Mouse (Mus musculus) CH12.LX (cell line): ENCODE measurements around the gene Camta1. TPM values are rescaled to one million over a fixed set of nuclear protein-coding genes. Genes with fewer than 3 reads are reported as not detected.
A peak's percentile ranks its signal among the peaks of the same experiment; 100 is the strongest.

Experiments used
- DNase-seq: peaks from one replicate; pipeline ENCODE4 v3.0.0-alpha.2; 2013; ENCODE audit errors: extremely low read depth
- H3K27ac ChIP-seq: 2 replicates; pipeline ENCODE4 v1.5.1; 2012; ENCODE audit warnings: low read depth, mild to moderate bottlenecking, control low read depth, moderate library complexity; ENCODE audit not compliant: insufficient read depth
- H3K27me3 ChIP-seq: replicated peaks from 2 replicates; pipeline ENCODE3; 2012; ENCODE audit warnings: inconsistent platforms
- H3K36me3 ChIP-seq, 2 experiments: replicated peaks in 1 of 2; 2 replicates each; pipeline versions ENCODE3 to v1.6.1; 2012; ENCODE audit warnings: inconsistent platforms in 1 of 2, low read length in 1 of 2, mild to moderate bottlenecking in 1 of 2, mixed read lengths in 1 of 2, moderate library complexity in 1 of 2; ENCODE audit not compliant: control insufficient read depth in 1 of 2, insufficient read depth in 1 of 2
- H3K4me1 ChIP-seq, 2 experiments: 2 replicates each; pipeline ENCODE4 v1.6.1; 2012; ENCODE audit warnings: inconsistent platforms in 1 of 2, moderate library complexity in 1 of 2; ENCODE audit not compliant: insufficient read depth in 2 of 2, control insufficient read depth in 1 of 2
- H3K4me2 ChIP-seq: 2 replicates; pipeline ENCODE4 v1.6.1; 2012; ENCODE audit warnings: low read depth, mild to moderate bottlenecking, control low read depth; ENCODE audit not compliant: poor library complexity, insufficient read depth, severe bottlenecking
- H3K4me3 ChIP-seq, 3 experiments: fragments of 150-350 bp in 1 of 3; sonication (generic) in 1 of 3; replicated peaks in 1 of 3; 2 replicates each; pipeline versions ENCODE3 to v1.5.1; 2011 to 2012; ENCODE audit warnings: low read depth in 2 of 3, low read length in 2 of 3, mild to moderate bottlenecking in 2 of 3, moderate library complexity in 2 of 3, control low read depth in 1 of 3, improper control_type of control experiment in 1 of 3, inconsistent platforms in 1 of 3, mixed read lengths in 1 of 3; ENCODE audit not compliant: poor library complexity in 1 of 3
- H3K79me2 ChIP-seq: replicated peaks from 2 replicates; pipeline ENCODE4 v1.6.1; 2012; ENCODE audit warnings: mild to moderate bottlenecking, moderate library complexity; ENCODE audit not compliant: control insufficient read depth, poor library complexity, insufficient read depth, severe bottlenecking; ENCODE audit errors: extremely low read depth
- H3K9ac ChIP-seq: 2 replicates; pipeline ENCODE4 v1.6.1; 2012; ENCODE audit warnings: low read depth, mild to moderate bottlenecking, control low read depth, moderate library complexity; ENCODE audit not compliant: insufficient read depth
- H3K9me3 ChIP-seq: replicated peaks from 2 replicates; pipeline ENCODE3; 2012; ENCODE audit warnings: low read length, inconsistent platforms, mixed read lengths
- CHD1 ChIP-seq: IDR thresholded peaks from 2 replicates; pipeline ENCODE4 v1.6.1; 2012; ENCODE audit warnings: low read depth, low read length, improper control_type of control experiment, inconsistent platforms
- CTCF ChIP-seq, 2 experiments: IDR thresholded peaks in 1 of 2; conservative IDR thresholded peaks in 1 of 2; 2 replicates each; pipeline ENCODE4 v1.5.1; 2011 to 2012; ENCODE audit warnings: low read depth in 2 of 2, low read length in 2 of 2, improper control_type of control experiment in 1 of 2, inconsistent platforms in 1 of 2, mild to moderate bottlenecking in 1 of 2, moderate library complexity in 1 of 2
- E2F4 ChIP-seq: IDR thresholded peaks from 2 replicates; pipeline ENCODE4 v1.6.1; 2011; ENCODE audit warnings: low read depth, low read length, improper control_type of control experiment; ENCODE audit not compliant: insufficient replicate concordance
- ELF1 ChIP-seq: IDR thresholded peaks from 2 replicates; pipeline ENCODE4 v1.6.1; 2014; ENCODE audit warnings: low read depth, mild to moderate bottlenecking, inconsistent platforms, low read length, improper control_type of control experiment
- EP300 ChIP-seq: IDR thresholded peaks from 2 replicates; pipeline ENCODE4 v1.6.1; 2011; ENCODE audit warnings: low read length, improper control_type of control experiment
- ETS1 ChIP-seq: conservative IDR thresholded peaks from 2 replicates; pipeline ENCODE4 v1.6.1; 2012; ENCODE audit warnings: low read depth, mild to moderate bottlenecking, inconsistent platforms, low read length, improper control_type of control experiment, moderate library complexity
- HCFC1 ChIP-seq: IDR thresholded peaks from 2 replicates; pipeline ENCODE4 v1.6.1; 2012; ENCODE audit warnings: low read depth, mild to moderate bottlenecking, inconsistent platforms, low read length, improper control_type of control experiment
- JUN ChIP-seq: IDR thresholded peaks from 2 replicates; pipeline ENCODE4 v1.6.1; 2011; ENCODE audit warnings: low read depth, mild to moderate bottlenecking, low read length, improper control_type of control experiment, moderate library complexity; ENCODE audit not compliant: insufficient read depth
- JUND ChIP-seq: conservative IDR thresholded peaks from 2 replicates; pipeline ENCODE4 v1.6.1; 2011; ENCODE audit warnings: low read depth, low read length, improper control_type of control experiment
- KAT2A ChIP-seq: IDR thresholded peaks from 2 replicates; pipeline ENCODE4 v1.6.1; 2012; ENCODE audit warnings: low read length, improper control_type of control experiment, inconsistent platforms; ENCODE audit not compliant: insufficient replicate concordance
- MAFK ChIP-seq: IDR thresholded peaks from 2 replicates; pipeline ENCODE4 v1.6.1; 2011; ENCODE audit warnings: low read length, improper control_type of control experiment; ENCODE audit not compliant: insufficient replicate concordance
- MAX ChIP-seq: IDR thresholded peaks from 2 replicates; pipeline ENCODE4 v1.6.1; 2011; ENCODE audit warnings: low read length, improper control_type of control experiment
- MYC ChIP-seq: IDR thresholded peaks from 2 replicates; pipeline ENCODE4 v1.6.1; 2011; ENCODE audit warnings: low read depth, mild to moderate bottlenecking, improper control_type of control experiment, low read length
- NELFE ChIP-seq: IDR thresholded peaks from 2 replicates; pipeline ENCODE4 v1.6.1; 2011; ENCODE audit warnings: low read depth, low read length, improper control_type of control experiment
- POLR2A ChIP-seq: IDR thresholded peaks from 2 replicates; pipeline ENCODE4 v1.6.1; 2011; ENCODE audit warnings: low read depth, mild to moderate bottlenecking, improper control_type of control experiment, low read length
- POLR2AphosphoS2 ChIP-seq: IDR thresholded peaks from 2 replicates; pipeline ENCODE4 v1.6.1; 2011; ENCODE audit warnings: low read depth, low read length, improper control_type of control experiment
- RAD21 ChIP-seq: IDR thresholded peaks from 2 replicates; pipeline ENCODE4 v1.6.1; 2011; ENCODE audit warnings: low read depth, mild to moderate bottlenecking, low read length, improper control_type of control experiment, moderate library complexity
- SMC3 ChIP-seq: IDR thresholded peaks from 2 replicates; pipeline ENCODE4 v1.6.1; 2011; ENCODE audit warnings: low read depth, low read length, improper control_type of control experiment
- UBTF ChIP-seq: IDR thresholded peaks from 2 replicates; pipeline ENCODE4 v1.6.1; 2012; ENCODE audit warnings: low read depth, mild to moderate bottlenecking, inconsistent platforms, low read length, improper control_type of control experiment, moderate library complexity
- USF1 ChIP-seq: IDR thresholded peaks from 2 replicates; pipeline ENCODE4 v1.6.1; 2014; ENCODE audit warnings: low read depth, mild to moderate bottlenecking, inconsistent platforms, low read length, improper control_type of control experiment
- ZMIZ1 ChIP-seq: IDR thresholded peaks from 2 replicates; pipeline ENCODE4 v1.6.1; 2012; ENCODE audit warnings: low read depth, mild to moderate bottlenecking, inconsistent platforms, low read length, improper control_type of control experiment
- dilution Hi-C: fragments of 300-500 bp; cut with MboI; formaldehyde crosslinking; loops from 2 replicates; pipeline ENCODE4 v1.14.3; 2020; ENCODE audit warnings: low sequenced_read_pairs; ENCODE audit not compliant: extremely low pct_unique_long_range_greater_than_20kb, extremely low pct_ligation_motif_present
- in situ Hi-C: fragments of 300-500 bp; cut with MboI; formaldehyde crosslinking; loops from 3 replicates; pipeline ENCODE4 v1.14.3; 2019; ENCODE audit warnings: low sequenced_read_pairs, low pct_ligation_motif_present, low pct_unique_long_range_greater_than_20kb, mixed read lengths
- polyA plus RNA-seq: library from polyadenylated mRNA; unstranded; fragments of >175 nt; gene quantifications from 2 replicates; pipeline ENCODE4 v1.2.1, GENCODE M21; 2012; ENCODE audit warnings: low read depth; ENCODE audit not compliant: insufficient read length
- total RNA-seq, 2 experiments: library from RNA; depleted of rRNA; stranded (reverse); fragments of 300-350 nt in 1 of 2; fragments of >200 nt in 1 of 2; gene quantifications; 2 replicates each; pipeline ENCODE4 v1.2.3; 2012 to 2014

Gene Camta1
- total and polyA plus RNA-seq, 3 experiments = 9.9 to 32.5 (median 15.3) TPM

GRCm38 (mm10) chr4:151898600-151899245 lies 37.0 kb upstream of the Camta1 start:
- dilution Hi-C loops (no loop called here), in situ Hi-C loops (loop anchor here (25.0 kb wide), 2 partner anchors 111 to 736 kb away; no protein-coding TSS in a partner anchor)
- no peak for DNase-seq
- H3K27me3 ChIP-seq = peaks cover 18% of the 10 kb centered on the region
- H3K4me1 ChIP-seq = no peaks in the 10 kb centered on the region
- TF ChIP-seq KAT2A = no peak
- no peak for TF ChIP-seq UBTF
- TF ChIP-seq MAFK = no peak
- TF ChIP-seq POLR2A = no peak
- no peak for TF ChIP-seq ZMIZ1
- TF ChIP-seq USF1 = no peak
- no peak for TF ChIP-seq MYC
- TF ChIP-seq MAX = no peak
- TF ChIP-seq NELFE = no peak
- no peak for TF ChIP-seq CHD1
- no peak for TF ChIP-seq E2F4
- TF ChIP-seq CTCF (conservative IDR thresholded peaks at IDR 0.05 in 1 of 2, IDR thresholded peaks at IDR 0.05 in 1 of 2; ENCODE audit: low read depth in 2 of 2, low read length in 2 of 2) = no peak
- no peak for TF ChIP-seq POLR2AphosphoS2
- TF ChIP-seq EP300 = no peak
- no peak for TF ChIP-seq SMC3
- no peak for TF ChIP-seq ELF1
- no peak for TF ChIP-seq JUN
- no peak for TF ChIP-seq JUND
- no peak for TF ChIP-seq HCFC1
- no peak overlapping the region for H3K4me3 ChIP-seq
- H3K9me3 ChIP-seq = peaks cover 8% of the 10 kb centered on the region
- H3K27ac ChIP-seq = no peak overlapping the region
- no peaks in the 10 kb centered on the region for H3K36me3 ChIP-seq
- no peaks in the 10 kb centered on the region for H3K79me2 ChIP-seq
- no peak overlapping the region for H3K9ac ChIP-seq
- no peak overlapping the region for H3K4me2 ChIP-seq

GRCm38 (mm10) chr4:151897069-151897617 lies 35.5 kb upstream of the Camta1 start:
- H3K4me2 ChIP-seq = no peak overlapping the region
- in situ Hi-C loops = loop anchor here (25.0 kb wide), 2 partner anchors 110 to 735 kb away; no protein-coding TSS in a partner anchor
- H3K4me1 ChIP-seq = no peaks in the 10 kb centered on the region
- peaks cover 8% of the 10 kb centered on the region for H3K9me3 ChIP-seq
- no peak overlapping the region for H3K4me3 ChIP-seq
- no peaks in the 10 kb centered on the region for H3K36me3 ChIP-seq
- dilution Hi-C loops = no loop called here
- H3K27ac ChIP-seq = no peak overlapping the region
- DNase-seq = no peak
- H3K79me2 ChIP-seq = no peaks in the 10 kb centered on the region
- peaks cover 17% of the 10 kb centered on the region for H3K27me3 ChIP-seq
- TF ChIP-seq USF1 = no peak
- TF ChIP-seq RAD21 = peak; percentile 25
- TF ChIP-seq ETS1 = no peak
- TF ChIP-seq CTCF (conservative IDR thresholded peaks at IDR 0.05 in 1 of 2, IDR thresholded peaks at IDR 0.05 in 1 of 2; ENCODE audit: low read depth in 2 of 2, low read length in 2 of 2) = peak in 1 of 2 experiments; percentile 30; a peak in 2 of 4 replicates
- H3K9ac ChIP-seq = no peak overlapping the region
